Comparison of ENCODE assay signal across 10 mouse cellular contexts in the genomic region with DNA sequence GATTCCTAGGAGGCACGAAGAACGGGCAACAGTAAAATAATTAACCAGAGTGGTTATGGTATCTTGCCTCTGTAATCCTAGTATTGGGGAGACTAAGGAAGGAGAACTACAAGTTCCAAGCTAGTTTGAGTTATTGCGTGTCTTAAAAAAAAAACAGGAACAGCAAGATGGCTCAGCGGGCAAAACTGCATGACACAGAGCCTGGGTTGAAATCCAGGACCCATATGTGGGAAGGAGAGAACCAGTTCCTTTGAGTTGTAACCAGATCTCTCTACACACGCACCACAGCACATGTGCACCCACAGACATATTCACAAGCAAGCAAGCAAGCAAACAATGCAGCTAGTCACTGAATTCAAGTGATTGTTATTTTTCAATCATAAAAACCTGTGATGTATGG.
DNase-seq lines count a peak whose midpoint lies in the region; ATAC-seq and TF ChIP-seq lines count a peak whose summit lies in the region.
"Had no signal": no experiment of that assay in that cellular context is flagged by ENCODE, and none has a peak within 500 bp of the region (broad histone marks: within the 10 kb centered on the region; RNA-seq: fewer than 3 reads in every experiment).

No protein-coding gene starts in this region.

- no peak for TF ChIP-seq CTCF in kidney, postnatal 0 days (IDR thresholded peaks at IDR 0.05; ENCODE audit: low read depth)
- TF ChIP-seq CTCF in thymus, adult 2 months (IDR thresholded peaks at IDR 0.05; ENCODE audit: borderline replicate concordance, control insufficient read depth, extremely low read depth, insufficient read depth, low read length, poor library complexity): no peak

- no peaks in the 10 kb centered on the region for H3K9me3 ChIP-seq in kidney, postnatal 0 days (replicated peaks; ENCODE audit: low read length)
- no peaks in the 10 kb centered on the region for H3K9me3 ChIP-seq in kidney, embryonic 14.5 days (ENCODE audit: control insufficient read depth, low read length)
- no peaks in the 10 kb centered on the region for H3K9me3 ChIP-seq in embryonic facial prominence, embryonic 14.5 days (ENCODE audit: control insufficient read depth, low read length)
- H3K9me3 ChIP-seq in midbrain, embryonic 16.5 days (replicated peaks; ENCODE audit: control insufficient read depth, low read length, poor library complexity, severe bottlenecking): no peaks in the 10 kb centered on the region

- no peaks in the 10 kb centered on the region for H3K27me3 ChIP-seq in kidney, postnatal 0 days (ENCODE audit: insufficient read depth, low read length)
- no peaks in the 10 kb centered on the region for H3K27me3 ChIP-seq in kidney, embryonic 14.5 days (ENCODE audit: control insufficient read depth, insufficient read depth, low read length)
- H3K27me3 ChIP-seq in embryonic facial prominence, embryonic 14.5 days (replicated peaks; ENCODE audit: control insufficient read depth, insufficient read depth, low read length): no peaks in the 10 kb centered on the region
- H3K27me3 ChIP-seq in midbrain, embryonic 16.5 days (ENCODE audit: control insufficient read depth, insufficient read depth, low read depth, low read length): no peaks in the 10 kb centered on the region
- H3K27me3 ChIP-seq in thymus, adult 2 months (ENCODE audit: control insufficient read depth, insufficient read depth, low read length): no peaks in the 10 kb centered on the region

- H3K4me1 ChIP-seq in kidney, postnatal 0 days (replicated peaks; ENCODE audit: insufficient read depth, low read length): peaks cover 8% of the 10 kb centered on the region; the same call in 1 of the 2 replicates
- peaks cover 14% of the 10 kb centered on the region; the same call in 1 of the 2 replicates for H3K4me1 ChIP-seq in kidney, embryonic 14.5 days (ENCODE audit: control insufficient read depth, insufficient read depth, low read length)
- peaks cover 17% of the 10 kb centered on the region for H3K4me1 ChIP-seq in embryonic facial prominence, embryonic 14.5 days (ENCODE audit: control insufficient read depth, insufficient read depth, low read length)
- peaks cover 35% of the 10 kb centered on the region for H3K4me1 ChIP-seq in midbrain, embryonic 16.5 days (ENCODE audit: control insufficient read depth, insufficient read depth, low read length)
- no peaks in the 10 kb centered on the region for H3K4me1 ChIP-seq in thymus, adult 2 months (replicated peaks; ENCODE audit: control insufficient read depth, insufficient read depth, low read length)

- no peak overlapping the region for H3K9ac ChIP-seq in kidney, postnatal 0 days (ENCODE audit: low read depth, low read length)
- no peak overlapping the region for H3K9ac ChIP-seq in kidney, embryonic 14.5 days (ENCODE audit: low read depth, low read length)
- no peak overlapping the region for H3K9ac ChIP-seq in embryonic facial prominence, embryonic 14.5 days (ENCODE audit: low read depth, low read length)
- peak overlapping the region; percentile 14; the same call in 1 of the 2 replicates for H3K9ac ChIP-seq in midbrain, embryonic 16.5 days (ENCODE audit: low read depth, low read length)

- TF ChIP-seq POLR2A in thymus, adult 2 months (IDR thresholded peaks at IDR 0.05; ENCODE audit: control insufficient read depth, extremely low read depth, insufficient read depth, low read length, poor library complexity): no peak

- 28% methylated on average over 5 of the region's 5 CpGs for WGBS in kidney, postnatal 0 days
- WGBS in kidney, embryonic 14.5 days: 41% methylated on average over 5 of the region's 5 CpGs
- WGBS in embryonic facial prominence, embryonic 14.5 days: 58% methylated on average over 5 of the region's 5 CpGs
- 52% methylated on average over 5 of the region's 5 CpGs for WGBS in midbrain, embryonic 16.5 days
- 83% methylated on average over 5 of the region's 5 CpGs for WGBS in thymus, adult 2 months

- no peak overlapping the region for H3K4me3 ChIP-seq in kidney, postnatal 0 days (replicated peaks; ENCODE audit: low read depth, low read length)
- no peak overlapping the region for H3K4me3 ChIP-seq in kidney, embryonic 14.5 days (ENCODE audit: low read length)
- no peak overlapping the region for H3K4me3 ChIP-seq in embryonic facial prominence, embryonic 14.5 days (ENCODE audit: low read depth, low read length)
- no peak overlapping the region for H3K4me3 ChIP-seq in midbrain, embryonic 16.5 days (ENCODE audit: low read depth, low read length)
- no peak overlapping the region for H3K4me3 ChIP-seq in thymus, adult 2 months (ENCODE audit: control insufficient read depth, insufficient read depth, low read length)

- no peak for ATAC-seq in kidney, postnatal 0 days (replicated peaks; ENCODE audit: low FRiP score, low read depth)
- no peak for ATAC-seq in kidney, embryonic 14.5 days (ENCODE audit: low FRiP score, low TSS enrichment)
- ATAC-seq in embryonic facial prominence, embryonic 14.5 days (ENCODE audit: low read depth): no peak
- ATAC-seq in midbrain, embryonic 16.5 days: no peak

- H3K4me2 ChIP-seq in kidney, postnatal 0 days (ENCODE audit: low read length): peak overlapping the region; percentile 4; the same call in 1 of the 2 replicates
- no peak overlapping the region for H3K4me2 ChIP-seq in kidney, embryonic 14.5 days (replicated peaks; ENCODE audit: low read depth, low read length)
- H3K4me2 ChIP-seq in embryonic facial prominence, embryonic 14.5 days (ENCODE audit: low read depth, low read length): no peak overlapping the region
- H3K4me2 ChIP-seq in midbrain, embryonic 16.5 days (ENCODE audit: low read length): no peak overlapping the region

- H3K36me3 ChIP-seq in kidney, postnatal 0 days (ENCODE audit: insufficient read depth, low read length): no peaks in the 10 kb centered on the region
- H3K36me3 ChIP-seq in kidney, embryonic 14.5 days (ENCODE audit: control insufficient read depth, insufficient read depth, low read length): no peaks in the 10 kb centered on the region
- H3K36me3 ChIP-seq in embryonic facial prominence, embryonic 14.5 days (ENCODE audit: control insufficient read depth, insufficient read depth, low read length): no peaks in the 10 kb centered on the region
- H3K36me3 ChIP-seq in midbrain, embryonic 16.5 days (ENCODE audit: control insufficient read depth, insufficient read depth, low read length): no peaks in the 10 kb centered on the region
- no peaks in the 10 kb centered on the region for H3K36me3 ChIP-seq in thymus, adult 2 months (ENCODE audit: control insufficient read depth, insufficient read depth, low read length)

- H3K27ac ChIP-seq in kidney, postnatal 0 days: no peak overlapping the region
- H3K27ac ChIP-seq in kidney, embryonic 14.5 days (ENCODE audit: low read depth, low read length): no peak overlapping the region
- H3K27ac ChIP-seq in embryonic facial prominence, embryonic 14.5 days (replicated peaks; ENCODE audit: low read depth, low read length): no peak overlapping the region
- peak overlapping the region; percentile 90 for H3K27ac ChIP-seq in midbrain, embryonic 16.5 days (ENCODE audit: low read length)
- H3K27ac ChIP-seq in thymus, adult 2 months (ENCODE audit: control insufficient read depth, insufficient read depth, low read length): no peak overlapping the region

- DNase-seq in kidney, postnatal 0 days (ENCODE audit: low spot score): no peak
- peak; percentile 29 for DNase-seq in embryonic facial prominence, embryonic 14.5 days (ENCODE audit: low spot score)
- peak; percentile 32 for DNase-seq in forelimb bud, embryonic 11.5 days (ENCODE audit: low read depth, low spot score)
- no peak for DNase-seq in liver
- DNase-seq in frontal cortex, adult 2 months (ENCODE audit: extremely low spot score in 1 of 2, low spot score in 1 of 2): no peak
- no peak for DNase-seq in thymus, adult 2 months
- DNase-seq: lung, postnatal 4 days; thymus, postnatal 36 days had no signal

Comparison
In these comparisons a context has a peak if more than half of its experiments do, and no peak if none do; other contexts are left out.
1. DNase-seq: peak in embryonic facial prominence, embryonic 14.5 days (single experiment) and forelimb bud, embryonic 11.5 days (single experiment); none in kidney, postnatal 0 days (single experiment), liver (single experiment), frontal cortex, adult 2 months (0 of 2) and thymus, adult 2 months (single experiment).